20 mouse cellular contexts compared by ENCODE assay signal in the genomic region with DNA sequence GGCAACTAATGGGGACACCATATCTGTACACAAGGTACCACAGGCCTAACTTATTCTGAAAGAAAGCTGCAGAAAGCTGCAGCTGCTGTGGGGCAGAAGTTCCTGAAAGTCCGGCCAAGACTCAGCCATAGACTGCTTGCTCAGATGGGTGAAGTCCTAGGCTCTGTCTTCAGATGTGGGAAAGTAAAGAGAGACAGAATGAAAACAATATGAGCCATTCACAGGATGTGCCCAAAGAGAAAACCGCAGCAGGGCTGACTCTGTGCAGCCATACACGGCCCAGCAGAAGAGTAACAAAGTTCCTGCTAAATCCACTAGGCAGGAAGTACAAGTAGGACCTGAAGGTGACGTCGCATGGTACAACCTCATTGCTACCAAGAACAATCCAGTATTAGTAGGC. TPM values are rescaled to one million over a fixed set of nuclear protein-coding genes. Genes with fewer than 3 reads are reported as not detected.
DNase-seq lines count a peak whose midpoint lies in the region; ATAC-seq lines count a peak whose summit lies in the region.
"Had no signal": no experiment of that assay in that cellular context is flagged by ENCODE, and none has a peak within 500 bp of the region (broad histone marks: within the 10 kb centered on the region; RNA-seq: fewer than 3 reads in every experiment).

No protein-coding gene starts in this region.

- WGBS in embryonic facial prominence, embryonic 12.5 days: 53% methylated on average over 5 of the region's 5 CpGs
- 73% methylated on average over 5 of the region's 5 CpGs for WGBS in embryonic facial prominence, embryonic 10.5 days
- WGBS in neural tube, embryonic 15.5 days: 88% methylated on average over 5 of the region's 5 CpGs
- 81% methylated on average over 5 of the region's 5 CpGs for WGBS in forebrain, embryonic 13.5 days
- WGBS in midbrain, embryonic 11.5 days: 84% methylated on average over 5 of the region's 5 CpGs

- ATAC-seq in embryonic facial prominence, embryonic 12.5 days (ENCODE audit: insufficient number of reproducible peaks, insufficient read depth, low FRiP score, low TSS enrichment): no peak
- peak; percentile 70 for ATAC-seq in activated CD4-positive, CD25-positive, alpha-beta regulatory T cell, adult 4 months
- peak; percentile 7; the same call in 1 of the 2 replicates for ATAC-seq in neutrophil, adult 5-6 weeks (ENCODE audit: extremely low read depth, insufficient number of reproducible peaks, low FRiP score, poor library complexity, severe bottlenecking)
- no peak for ATAC-seq in neural tube, embryonic 15.5 days (ENCODE audit: low FRiP score)
- ATAC-seq in forebrain, embryonic 13.5 days: no peak
- ATAC-seq in midbrain, embryonic 11.5 days (ENCODE audit: low FRiP score): no peak
- ATAC-seq: forebrain, embryonic 14.5 days; intestine, embryonic 16.5 days; liver, embryonic 12.5 days had no signal

- no peaks in the 10 kb centered on the region for H3K9me3 ChIP-seq in embryonic facial prominence, embryonic 12.5 days
- no peaks in the 10 kb centered on the region for H3K9me3 ChIP-seq in embryonic facial prominence, embryonic 10.5 days
- H3K9me3 ChIP-seq in neural tube, embryonic 15.5 days (replicated peaks): no peaks in the 10 kb centered on the region
- H3K9me3 ChIP-seq in forebrain, embryonic 13.5 days (replicated peaks): no peaks in the 10 kb centered on the region
- no peaks in the 10 kb centered on the region for H3K9me3 ChIP-seq in midbrain, embryonic 11.5 days (ENCODE audit: control insufficient read depth, low read length)
- H3K9me3 ChIP-seq: heart, embryonic 15.5 days; hindbrain, embryonic 10.5 days; limb, embryonic 12.5 days; liver, embryonic 12.5 days; neural tube, embryonic 12.5 days had no signal

- H3K4me1 ChIP-seq in embryonic facial prominence, embryonic 12.5 days: peaks cover 7% of the 10 kb centered on the region; the same call in 1 of the 2 replicates
- 0 out of 2 replicates have a peak, but pooled peaks cover 3% of the 10 kb centered on the region for H3K4me1 ChIP-seq in embryonic facial prominence, embryonic 10.5 days
- H3K4me1 ChIP-seq in neural tube, embryonic 15.5 days: no peaks in the 10 kb centered on the region
- no peaks in the 10 kb centered on the region for H3K4me1 ChIP-seq in forebrain, embryonic 13.5 days
- H3K4me1 ChIP-seq in midbrain, embryonic 11.5 days (ENCODE audit: control insufficient read depth, insufficient read depth, low read length): no peaks in the 10 kb centered on the region
- H3K4me1 ChIP-seq: heart, embryonic 15.5 days; hindbrain, embryonic 10.5 days; limb, embryonic 12.5 days; liver, embryonic 12.5 days; neural tube, embryonic 12.5 days had no signal

- H3K27ac ChIP-seq in embryonic facial prominence, embryonic 12.5 days: peak overlapping the region; percentile 57; the same call in 1 of the 2 replicates
- no peak overlapping the region for H3K27ac ChIP-seq in embryonic facial prominence, embryonic 10.5 days (replicated peaks)
- H3K27ac ChIP-seq in neural tube, embryonic 15.5 days (replicated peaks): no peak overlapping the region
- H3K27ac ChIP-seq in forebrain, embryonic 13.5 days: no peak overlapping the region
- H3K27ac ChIP-seq in midbrain, embryonic 11.5 days (ENCODE audit: low read depth, low read length): no peak overlapping the region
- H3K27ac ChIP-seq: heart, embryonic 15.5 days; hindbrain, embryonic 10.5 days; limb, embryonic 12.5 days; liver, embryonic 12.5 days; neural tube, embryonic 12.5 days had no signal

- H3K36me3 ChIP-seq in embryonic facial prominence, embryonic 12.5 days: no peaks in the 10 kb centered on the region
- H3K36me3 ChIP-seq in embryonic facial prominence, embryonic 10.5 days (replicated peaks): no peaks in the 10 kb centered on the region
- H3K36me3 ChIP-seq in neural tube, embryonic 15.5 days: no peaks in the 10 kb centered on the region
- no peaks in the 10 kb centered on the region for H3K36me3 ChIP-seq in forebrain, embryonic 13.5 days (ENCODE audit: poor library complexity, severe bottlenecking)
- no peaks in the 10 kb centered on the region for H3K36me3 ChIP-seq in midbrain, embryonic 11.5 days (ENCODE audit: control insufficient read depth, insufficient read depth, low read length)
- H3K36me3 ChIP-seq: heart, embryonic 15.5 days; hindbrain, embryonic 10.5 days; limb, embryonic 12.5 days; liver, embryonic 12.5 days; neural tube, embryonic 12.5 days had no signal

- H3K4me2 ChIP-seq in embryonic facial prominence, embryonic 12.5 days (replicated peaks): no peak overlapping the region
- H3K4me2 ChIP-seq in neural tube, embryonic 15.5 days: no peak overlapping the region
- no peak overlapping the region for H3K4me2 ChIP-seq in forebrain, embryonic 13.5 days
- no peak overlapping the region for H3K4me2 ChIP-seq in midbrain, embryonic 11.5 days
- H3K4me2 ChIP-seq: heart, embryonic 15.5 days; limb, embryonic 12.5 days; liver, embryonic 12.5 days; neural tube, embryonic 12.5 days had no signal

- no peak for DNase-seq in embryonic facial prominence, embryonic 10.5 days (ENCODE audit: low spot score)
- DNase-seq in induced T-regulatory cell, adult 2 months (ENCODE audit: low read depth): peak; percentile 69
- DNase-seq in midbrain, embryonic 11.5 days (ENCODE audit: low spot score, missing footprints): no peak
- DNase-seq: adrenal gland, adult 8-10 months; cerebellum, adult 9-11 months; gastrocnemius, postnatal 10 days; heart, adult 18-20 months; lung, adult 2 months had no signal

- H3K27me3 ChIP-seq in embryonic facial prominence, embryonic 12.5 days: no peaks in the 10 kb centered on the region
- H3K27me3 ChIP-seq in embryonic facial prominence, embryonic 10.5 days (replicated peaks; ENCODE audit: low read depth, poor library complexity, severe bottlenecking): no peaks in the 10 kb centered on the region
- H3K27me3 ChIP-seq in neural tube, embryonic 15.5 days (replicated peaks): no peaks in the 10 kb centered on the region
- H3K27me3 ChIP-seq in forebrain, embryonic 13.5 days: no peaks in the 10 kb centered on the region
- H3K27me3 ChIP-seq in midbrain, embryonic 11.5 days (ENCODE audit: control insufficient read depth, insufficient read depth, low read length): no peaks in the 10 kb centered on the region
- H3K27me3 ChIP-seq: heart, embryonic 15.5 days; limb, embryonic 12.5 days; liver, embryonic 12.5 days; neural tube, embryonic 12.5 days had no signal

- no peak overlapping the region for H3K9ac ChIP-seq in embryonic facial prominence, embryonic 12.5 days
- no peak overlapping the region for H3K9ac ChIP-seq in neural tube, embryonic 15.5 days (replicated peaks)
- H3K9ac ChIP-seq in forebrain, embryonic 13.5 days: no peak overlapping the region
- H3K9ac ChIP-seq in midbrain, embryonic 11.5 days (ENCODE audit: low read length): no peak overlapping the region
- H3K9ac ChIP-seq: heart, embryonic 15.5 days; limb, embryonic 12.5 days; liver, embryonic 12.5 days; neural tube, embryonic 12.5 days had no signal

- H3K4me3 ChIP-seq in embryonic facial prominence, embryonic 12.5 days: no peak overlapping the region
- H3K4me3 ChIP-seq in embryonic facial prominence, embryonic 10.5 days: no peak overlapping the region
- no peak overlapping the region for H3K4me3 ChIP-seq in neural tube, embryonic 15.5 days (replicated peaks)
- H3K4me3 ChIP-seq in forebrain, embryonic 13.5 days: no peak overlapping the region
- H3K4me3 ChIP-seq in midbrain, embryonic 11.5 days (ENCODE audit: low read depth, low read length): no peak overlapping the region
- H3K4me3 ChIP-seq: heart, embryonic 15.5 days; hindbrain, embryonic 10.5 days; limb, embryonic 12.5 days; liver, embryonic 12.5 days; neural tube, embryonic 12.5 days had no signal

RNA-seq across cellular contexts. Expression of gene Dock10, which starts 27.7 kb away (rescaled TPM):
- 6.4 and 6.7 TPM in 2 replicates for polyA plus RNA-seq in embryonic facial prominence, embryonic 12.5 days (2016; fragmentation: Nextera tagmentation; extraction: Ambion mirVana)
- polyA plus RNA-seq in embryonic facial prominence, embryonic 10.5 days (2016; fragmentation: Nextera tagmentation; extraction: Ambion mirVana): 1.8 and 3.2 TPM in 2 replicates
- polyA plus RNA-seq in activated CD4-positive, CD25-positive, alpha-beta regulatory T cell, adult 4 months (2017; shearing (Covaris generic)): 100 to 1,000 TPM in 1 of 2 experiments, 10 to 100 TPM in 1; 93.0 to 114 TPM
- 186 and 187 TPM in 2 replicates for total RNA-seq in neutrophil, adult 5-6 weeks (2017)
- polyA plus RNA-seq in neural tube, embryonic 15.5 days (2015; fragmentation: Nextera tagmentation; extraction: Ambion mirVana): 5.8 and 9.7 TPM in 2 replicates
- polyA plus RNA-seq in forebrain, embryonic 13.5 days (2015; fragmentation: Nextera tagmentation; extraction: Ambion mirVana): 1.3 and 2.2 TPM in 2 replicates
- 2.6 and 2.9 TPM in 2 replicates for polyA plus RNA-seq in midbrain, embryonic 11.5 days (2014; fragmentation: Nextera tagmentation; extraction: Ambion mirVana)

Comparison
In these comparisons a context has a peak if more than half of its experiments do, and no peak if none do; other contexts are left out.
1. ATAC-seq: peak in activated CD4-positive, CD25-positive, alpha-beta regulatory T cell, adult 4 months (single experiment) and neutrophil, adult 5-6 weeks (single experiment); none in embryonic facial prominence, embryonic 12.5 days (single experiment), neural tube, embryonic 15.5 days (single experiment), forebrain, embryonic 13.5 days (single experiment) and midbrain, embryonic 11.5 days (single experiment).